Mouse (Mus musculus): ENCODE measurements at regions not wholly inside any gene's neighbourhood (a gene's known extent, or its start where the extent isn't known, plus 50 kb on each side); places are given as distances from the start of the nearest gene placed in this dataset.

DNA sequence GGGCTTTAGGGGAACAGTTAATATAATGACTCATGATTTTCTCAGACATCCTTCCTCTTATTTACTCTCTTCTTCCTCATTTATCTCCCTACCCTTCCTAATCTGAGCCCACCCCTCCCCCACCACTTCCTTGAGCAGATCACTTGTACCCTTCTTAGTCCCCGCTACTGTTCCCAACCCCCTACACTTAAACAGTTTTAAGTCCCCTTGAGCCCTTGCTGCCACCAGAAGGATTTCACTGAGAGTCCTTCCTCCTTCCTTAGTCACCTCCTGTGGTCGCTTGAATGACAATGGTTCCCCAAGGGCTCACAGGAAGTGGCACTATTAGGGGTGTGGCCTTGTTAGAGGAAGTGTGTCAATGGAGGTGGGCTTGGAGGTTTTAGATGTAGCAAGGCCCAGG, 50.7 kb upstream of the Gramd1b start:
- TF ChIP-seq POLR2A (IDR thresholded peaks at IDR 0.05; ENCODE audit: low read depth, low read length) (no peak), PAX5 (IDR thresholded peaks at IDR 0.05; ENCODE audit: low read length) (no peak), CHD1 (IDR thresholded peaks at IDR 0.05; ENCODE audit: low read depth, low read length) (no peak), CTCF (conservative IDR thresholded peaks at IDR 0.05 in 1 of 2, IDR thresholded peaks at IDR 0.05 in 1 of 2; ENCODE audit: low read depth in 2 of 2, low read length in 2 of 2) (no peak), EP300 (IDR thresholded peaks at IDR 0.05; ENCODE audit: low read length) (no peak), ZNF384 (IDR thresholded peaks at IDR 0.05; ENCODE audit: low read depth, low read length) (no peak)
